Mouse (Mus musculus) adipose tissue, adult 10 weeks (tissue): ENCODE results near the gene Gzmc. TPM values are rescaled to one million over a fixed set of nuclear protein-coding genes. Genes with fewer than 3 reads are reported as not detected.

Source experiments
- polyA plus RNA-seq: library from polyadenylated mRNA; stranded (reverse); fragments of 350-450 nt; fragmentation: Illumina TruSeq; extraction: RNeasy Lipid Tissue Mini Kit (QIAGEN cat#74804); gene quantifications from one replicate; pipeline ENCODE4 v1.2.3, GENCODE M21; 2014; ENCODE audit warnings: low read depth, low replicate concordance

The Gzmc gene
- 0.76 TPM for polyA plus RNA-seq

DNA sequence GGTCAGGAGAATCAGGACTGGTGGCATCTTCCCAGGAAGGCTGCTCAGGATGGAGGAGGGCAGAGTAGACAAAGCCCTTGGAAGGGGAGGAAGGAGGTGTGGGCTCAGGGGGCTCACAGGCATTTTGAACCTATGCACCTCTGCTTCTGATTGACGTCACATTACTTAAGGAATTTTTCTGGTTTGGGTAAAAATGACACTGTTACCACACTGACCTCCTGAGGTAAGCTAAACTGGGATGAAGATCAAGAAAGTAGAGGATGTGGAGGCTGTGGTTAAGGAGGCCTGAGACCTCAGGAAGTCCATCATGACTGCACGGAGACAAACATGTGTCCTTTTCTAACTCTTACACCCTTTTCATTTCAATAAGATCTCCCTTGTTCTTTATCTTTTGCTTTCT lies at the start of gene Gzmc:
Gene Gzmc (minus strand): TSS at position 101 of the 400 bp plus-strand sequence.

DNA sequence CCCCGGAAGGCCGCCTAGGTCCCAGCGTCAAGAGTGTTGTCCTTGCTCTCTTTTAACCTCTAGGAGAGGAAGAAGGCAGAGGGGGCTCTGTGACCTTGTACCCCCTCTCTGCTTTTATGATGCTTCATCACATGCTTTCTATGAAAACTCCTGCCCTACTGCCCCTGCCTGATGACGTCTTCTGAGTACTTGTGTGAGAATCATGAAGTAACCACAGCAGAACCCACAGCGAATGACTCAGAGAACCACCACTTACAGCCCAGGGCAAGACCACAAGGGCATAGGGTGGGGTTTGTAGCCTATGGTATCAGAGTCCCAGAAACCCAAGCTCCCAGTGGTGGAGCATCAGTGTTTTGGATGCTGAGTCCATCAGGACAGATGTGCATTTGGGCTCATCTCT lies 27.7 kb upstream of the Gzmc start, which contains the start of gene Gzmb:
Gene Gzmb (minus strand): TSS at position 108 of the 400 bp plus-strand sequence.

GRCm38 (mm10) chr14:56211317-56211716 lies 23.1 kb downstream of the Gzmc start, which contains the start of gene Gzmf:
Gzmf (minus strand) TSS chr14:56211417.

Other genes with a start within 250 kb of the Gzmc start
- not detected for gene Mcpt1, start 216.7 kb downstream of the Gzmc start, polyA plus RNA-seq
- not detected for gene Mcpt9, start 204.2 kb downstream of the Gzmc start, polyA plus RNA-seq
- not detected for gene Mcpt2, start 192.6 kb downstream of the Gzmc start, polyA plus RNA-seq
- 7.4 TPM for gene Mcpt4, start 172.3 kb downstream of the Gzmc start, polyA plus RNA-seq
- not detected for gene Mcpt8, start 149.4 kb downstream of the Gzmc start, polyA plus RNA-seq
- not detected for gene Ctsg, start 132.1 kb downstream of the Gzmc start, polyA plus RNA-seq
- not detected for gene Gzme, start 114.0 kb downstream of the Gzmc start, polyA plus RNA-seq
- not detected for gene Gzmd, start 102.0 kb downstream of the Gzmc start, polyA plus RNA-seq
- gene Gzmg, start 75.1 kb downstream of the Gzmc start, polyA plus RNA-seq, result not detected
- gene Gzmn, start 60.1 kb downstream of the Gzmc start, polyA plus RNA-seq, result 0.35 TPM
- not detected for gene Gzmf, start 23.2 kb downstream of the Gzmc start, polyA plus RNA-seq
- gene Gzmb, start 27.6 kb upstream of the Gzmc start, polyA plus RNA-seq, result 1.4 TPM
- 0.50 TPM for gene Atp12a, start 130.4 kb upstream of the Gzmc start, polyA plus RNA-seq
- gene Rnf17, start 167.9 kb upstream of the Gzmc start, polyA plus RNA-seq, result 2.8 TPM